Mouse (Mus musculus): Measurements from ENCODE around the gene Glb1. TPM values are rescaled to one million over a fixed set of nuclear protein-coding genes. Genes with fewer than 3 reads are reported as not detected.
A peak's percentile ranks its signal among the peaks of the same experiment; 100 is the strongest.
"Not testable (repeated sequence)": the region's sequence is repeated elsewhere in the genome, so short reads cannot be mapped to it uniquely, and the experiment has no call there.

Glb1 gene
- total and polyA plus RNA-seq, 3 experiments = 12.2 to 20.8 (median 14.8) TPM

GRCm38 (mm10) chr9:114389905-114390748 is 10.7 kb upstream of the Glb1 start, which contains the start of gene Crtap:
Crtap (minus strand) TSS chr9:114390675.
- intact Hi-C loops (cut with DNase I) = loop anchor here (10.0 kb wide), 1 partner anchor 405 kb away; no protein-coding TSS in a partner anchor
- TF ChIP-seq CTCF (IDR thresholded peaks at IDR 0.05) (no peak), POLR2A (IDR thresholded peaks at IDR 0.05; ENCODE audit: insufficient read depth, low read depth, low read length) (no peak), EP300 (IDR thresholded peaks at IDR 0.05; ENCODE audit: insufficient read depth, low read depth, low read length) (no peak)
- WGBS = 2% methylated on average over 89 of the region's 96 CpGs

GRCm38 (mm10) chr9:114390749-114391075 is 10.2 kb upstream of the Glb1 start:
- 3% methylated on average over 10 of the region's 10 CpGs for WGBS
- TF ChIP-seq POLR2A (IDR thresholded peaks at IDR 0.05; ENCODE audit: insufficient read depth, low read depth, low read length) = no peak
- TF ChIP-seq EP300 (IDR thresholded peaks at IDR 0.05; ENCODE audit: insufficient read depth, low read depth, low read length) = no peak
- no peak for TF ChIP-seq CTCF (IDR thresholded peaks at IDR 0.05)
- DNase-seq = no peak
- H3K4me3 ChIP-seq = peak overlapping the region; percentile 63
- peak overlapping the region; percentile 84 for H3K9ac ChIP-seq (ENCODE audit: low read depth, low read length)
- no peaks in the 10 kb centered on the region for H3K36me3 ChIP-seq (ENCODE audit: control insufficient read depth, insufficient read depth, low read length)
- no peaks in the 10 kb centered on the region for H3K79me2 ChIP-seq (replicated peaks; ENCODE audit: control insufficient read depth, insufficient read depth, low read length)
- peak overlapping the region; percentile 69; the same call in 1 of the 2 replicates for H3K27ac ChIP-seq
- H3K27me3 ChIP-seq (ENCODE audit: control insufficient read depth, insufficient read depth, low read length) = no peaks in the 10 kb centered on the region
- peaks cover 3% of the 10 kb centered on the region; the same call in 1 of the 2 replicates for H3K4me1 ChIP-seq (ENCODE audit: control insufficient read depth, insufficient read depth, low read length)
- intact Hi-C loops (cut with DNase I) = no loop called here

More at GRCm38 (mm10) chr9:114389905-114390748, 10.7 kb upstream of the Glb1 start, which contains the start of gene Crtap:
- no peaks in the 10 kb centered on the region for H3K79me2 ChIP-seq (replicated peaks; ENCODE audit: control insufficient read depth, insufficient read depth, low read length)
- H3K4me3 ChIP-seq = peak within 1 kb of the TSS; percentile 63
- peak within 1 kb of the TSS; percentile 84 for H3K9ac ChIP-seq (ENCODE audit: low read depth, low read length)
- H3K36me3 ChIP-seq (ENCODE audit: control insufficient read depth, insufficient read depth, low read length) = no peaks in the 10 kb centered on the region
- DNase-seq = peak; percentile 80 to 82
- H3K27ac ChIP-seq = peak within 1 kb of the TSS; percentile 69
- no peaks in the 10 kb centered on the region for H3K27me3 ChIP-seq (ENCODE audit: control insufficient read depth, insufficient read depth, low read length)
- H3K4me1 ChIP-seq (ENCODE audit: control insufficient read depth, insufficient read depth, low read length) = peaks cover 3% of the 10 kb centered on the region; the same call in 1 of the 2 replicates

GRCm38 (mm10) chr9:114394136-114394535 is 6.7 kb upstream of the Glb1 start:
- intact Hi-C loops (cut with DNase I); DNase-seq; H3K27ac ChIP-seq; H3K4me3 ChIP-seq; H3K4me1 ChIP-seq (ENCODE audit: control insufficient read depth, insufficient read depth, low read length); H3K9ac ChIP-seq (ENCODE audit: low read depth, low read length); H3K79me2 ChIP-seq (replicated peaks; ENCODE audit: control insufficient read depth, insufficient read depth, low read length); H3K27me3 ChIP-seq (ENCODE audit: control insufficient read depth, insufficient read depth, low read length); H3K36me3 ChIP-seq (ENCODE audit: control insufficient read depth, insufficient read depth, low read length): not testable (repeated sequence)
- WGBS = 66% methylated on average over 6 of the region's 6 CpGs

GRCm38 (mm10) chr9:114394677-114395076 is 6.2 kb upstream of the Glb1 start:
- Histone ChIP-seq H3K4me3 (no peak overlapping the region), H3K4me1 (ENCODE audit: control insufficient read depth, insufficient read depth, low read length) (no peaks in the 10 kb centered on the region), H3K27ac (no peak overlapping the region), H3K27me3 (ENCODE audit: control insufficient read depth, insufficient read depth, low read length) (no peaks in the 10 kb centered on the region), H3K9ac (ENCODE audit: low read depth, low read length) (no peak overlapping the region), H3K36me3 (ENCODE audit: control insufficient read depth, insufficient read depth, low read length) (no peaks in the 10 kb centered on the region), H3K79me2 (replicated peaks; ENCODE audit: control insufficient read depth, insufficient read depth, low read length) (no peaks in the 10 kb centered on the region)
- WGBS = 53% methylated on average over 8 of the region's 8 CpGs
- TF ChIP-seq POLR2A (IDR thresholded peaks at IDR 0.05; ENCODE audit: insufficient read depth, low read depth, low read length) = no peak
- TF ChIP-seq CTCF (IDR thresholded peaks at IDR 0.05) = no peak
- no peak for TF ChIP-seq EP300 (IDR thresholded peaks at IDR 0.05; ENCODE audit: insufficient read depth, low read depth, low read length)
- no peak for DNase-seq
- intact Hi-C loops (cut with DNase I) = no loop called here

GRCm38 (mm10) chr9:114395258-114395657 is 5.6 kb upstream of the Glb1 start:
- DNase-seq = no peak
- Histone ChIP-seq H3K27me3 (ENCODE audit: control insufficient read depth, insufficient read depth, low read length) (no peaks in the 10 kb centered on the region), H3K79me2 (replicated peaks; ENCODE audit: control insufficient read depth, insufficient read depth, low read length) (no peaks in the 10 kb centered on the region), H3K36me3 (ENCODE audit: control insufficient read depth, insufficient read depth, low read length) (no peaks in the 10 kb centered on the region), H3K4me1 (ENCODE audit: control insufficient read depth, insufficient read depth, low read length) (no peaks in the 10 kb centered on the region; the same call in 1 of the 2 replicates), H3K4me3 (no peak overlapping the region), H3K27ac (no peak overlapping the region), H3K9ac (ENCODE audit: low read depth, low read length) (no peak overlapping the region)
- intact Hi-C loops (cut with DNase I) = no loop called here
- 84% methylated on average over 4 of the region's 4 CpGs for WGBS
- no peak for TF ChIP-seq CTCF (IDR thresholded peaks at IDR 0.05)
- no peak for TF ChIP-seq POLR2A (IDR thresholded peaks at IDR 0.05; ENCODE audit: insufficient read depth, low read depth, low read length)
- no peak for TF ChIP-seq EP300 (IDR thresholded peaks at IDR 0.05; ENCODE audit: insufficient read depth, low read depth, low read length)

- intact Hi-C loops (cut with DNase I) = loop anchor here (5.0 kb wide), 1 partner anchor 467 kb away; the partner anchor contains the start of gene Ubp1
- TF ChIP-seq POLR2A (IDR thresholded peaks at IDR 0.05; ENCODE audit: insufficient read depth, low read depth, low read length) = no peak
- no peak for TF ChIP-seq CTCF (IDR thresholded peaks at IDR 0.05)
Measured at GRCm38 (mm10) chr9:114399680-114400079, 1.2 kb upstream of the Glb1 start.

More at GRCm38 (mm10) chr9:114399680-114400079, 1.2 kb upstream of the Glb1 start:
- no peaks in the 10 kb centered on the region for H3K27me3 ChIP-seq (ENCODE audit: control insufficient read depth, insufficient read depth, low read length)
- H3K36me3 ChIP-seq (ENCODE audit: control insufficient read depth, insufficient read depth, low read length) = no peaks in the 10 kb centered on the region
- WGBS = 94% methylated on average over 12 of the region's 12 CpGs
- H3K4me1 ChIP-seq (ENCODE audit: control insufficient read depth, insufficient read depth, low read length) = no peaks in the 10 kb centered on the region; the same call in 1 of the 2 replicates
- peaks cover 4% of the 10 kb centered on the region for H3K79me2 ChIP-seq (replicated peaks; ENCODE audit: control insufficient read depth, insufficient read depth, low read length)
- no peak overlapping the region for H3K4me3 ChIP-seq
- no peak overlapping the region for H3K27ac ChIP-seq
- no peak overlapping the region for H3K9ac ChIP-seq (ENCODE audit: low read depth, low read length)
- DNase-seq = no peak

Data from heart, adult 2 months (tissue).